Mouse (Mus musculus): ENCODE results near the gene Wfdc2. TPM values are rescaled to one million over a fixed set of nuclear protein-coding genes. Genes with fewer than 3 reads are reported as not detected.
A peak's percentile ranks its signal among the peaks of the same experiment; 100 is the strongest.

Wfdc2 gene
- total and polyA plus RNA-seq, 2 experiments from 2014 or later, result 0.38 to 1.9 TPM

DNA sequence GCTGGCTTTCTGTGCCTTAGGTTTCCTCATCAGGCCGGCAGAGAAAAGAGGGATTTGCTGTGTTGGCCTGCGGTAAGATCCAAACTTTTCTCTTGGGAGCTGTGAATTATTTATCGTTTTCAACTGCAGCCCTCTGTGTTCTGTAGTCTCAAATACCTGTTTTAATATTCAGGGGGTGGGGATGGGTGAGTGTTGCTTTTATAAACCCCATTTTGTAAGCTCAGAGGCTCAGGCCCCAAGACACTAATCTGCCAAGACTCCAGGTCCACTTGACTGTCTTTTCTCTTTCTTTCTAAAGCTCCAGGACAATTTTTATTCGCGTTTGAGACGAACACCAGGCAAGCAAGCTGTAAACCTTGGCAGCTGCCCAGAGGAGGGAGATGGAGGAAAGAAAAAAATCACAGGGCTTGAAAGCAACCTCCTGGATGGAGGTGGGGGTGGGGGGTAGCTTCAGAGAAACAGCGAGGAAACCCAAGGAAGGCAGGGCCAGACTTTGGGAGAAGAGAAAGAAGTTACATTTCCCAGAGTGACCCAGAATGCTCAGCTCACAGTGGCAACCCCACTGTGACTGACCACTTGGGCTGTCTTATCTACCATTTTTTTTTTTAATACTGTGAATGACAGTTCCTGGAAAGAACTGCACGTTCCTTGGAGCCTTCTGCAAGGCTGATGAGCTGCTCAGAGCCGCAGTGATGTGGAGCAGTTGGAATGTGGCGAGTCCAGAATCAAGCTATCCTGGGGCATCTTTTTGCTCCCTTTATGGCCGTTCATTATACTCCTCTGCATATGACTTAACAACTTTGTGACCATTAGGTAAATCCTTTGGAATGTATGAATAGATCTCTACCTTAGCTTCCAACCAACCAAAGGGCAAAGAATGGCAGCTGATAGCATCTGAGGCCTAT is 43.7 kb upstream of the Wfdc2 start:
- ATAC-seq (ENCODE audit: low FRiP score) (no peak), DNase-seq (ENCODE audit: low spot score) (no peak)
- Histone ChIP-seq H3K36me3 (ENCODE audit: insufficient read depth, low read length) (no peaks in the 10 kb centered on the region), H3K4me2 (ENCODE audit: low read depth, low read length, poor library complexity, severe bottlenecking) (no peak overlapping the region), H3K27me3 (ENCODE audit: insufficient read depth, low read length) (no peaks in the 10 kb centered on the region; the same call in 1 of the 2 replicates), H3K4me1 (ENCODE audit: insufficient read depth, low read length) (no peaks in the 10 kb centered on the region), H3K4me3 (ENCODE audit: low read depth, low read length) (no peak overlapping the region), H3K9me3 (ENCODE audit: low read length) (0 out of 2 replicates have a peak, but pooled peaks cover 3% of the 10 kb centered on the region), H3K9ac (replicated peaks; ENCODE audit: low read length, poor library complexity, severe bottlenecking) (no peak overlapping the region), H3K27ac (ENCODE audit: low read depth, low read length) (no peak overlapping the region)
- whole genome bisulfite sequencing, result 52% methylated on average over 11 of the region's 11 CpGs
- TF ChIP-seq CTCF (IDR thresholded peaks at IDR 0.05), result no peak

DNA sequence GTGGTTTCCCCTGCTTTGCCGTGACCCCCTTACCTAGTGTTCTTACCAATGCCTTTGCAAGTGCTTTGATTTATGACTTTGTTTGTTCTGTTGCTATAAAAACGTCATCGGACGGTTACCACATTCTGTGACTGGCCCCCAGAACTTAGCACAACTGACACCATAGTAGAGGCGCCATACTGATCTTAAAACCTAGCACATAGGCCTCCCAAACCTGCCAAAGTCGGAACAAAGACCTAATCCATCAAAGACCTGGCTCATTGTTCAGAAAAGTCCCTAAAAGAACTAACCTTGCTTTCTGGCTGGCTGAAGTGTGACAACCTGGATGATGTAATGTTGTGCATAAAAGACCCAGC is 43.1 kb upstream of the Wfdc2 start:
- no peak overlapping the region for H3K27ac ChIP-seq (ENCODE audit: low read depth, low read length)
- H3K9ac ChIP-seq (replicated peaks; ENCODE audit: low read length, poor library complexity, severe bottlenecking), result no peak overlapping the region
- H3K4me3 ChIP-seq (ENCODE audit: low read depth, low read length), result no peak overlapping the region
- no peak for TF ChIP-seq CTCF (IDR thresholded peaks at IDR 0.05)
- no peaks in the 10 kb centered on the region for H3K36me3 ChIP-seq (ENCODE audit: insufficient read depth, low read length)
- H3K4me2 ChIP-seq (ENCODE audit: low read depth, low read length, poor library complexity, severe bottlenecking), result no peak overlapping the region
- H3K27me3 ChIP-seq (ENCODE audit: insufficient read depth, low read length), result no peaks in the 10 kb centered on the region
- H3K9me3 ChIP-seq (ENCODE audit: low read length), result 0 out of 2 replicates have a peak, but pooled peaks cover 3% of the 10 kb centered on the region
- ATAC-seq (ENCODE audit: low FRiP score) (no peak), DNase-seq (ENCODE audit: low spot score) (no peak)
- H3K4me1 ChIP-seq (ENCODE audit: insufficient read depth, low read length), result no peaks in the 10 kb centered on the region
- 79% methylated on average over 6 of the region's 6 CpGs for WGBS

GRCm38 (mm10) chr2:164520782-164521181 is 41.4 kb upstream of the Wfdc2 start:
- H3K4me1 ChIP-seq (ENCODE audit: insufficient read depth, low read length), result no peaks in the 10 kb centered on the region
- 24% methylated on average over 3 of the region's 3 CpGs for WGBS
- DNase-seq (ENCODE audit: low spot score) (peak; percentile 41), ATAC-seq (ENCODE audit: low FRiP score) (no peak)
- no peak overlapping the region for H3K27ac ChIP-seq (ENCODE audit: low read depth, low read length)
- no peaks in the 10 kb centered on the region for H3K27me3 ChIP-seq (ENCODE audit: insufficient read depth, low read length)
- peak; percentile 70 for TF ChIP-seq CTCF (IDR thresholded peaks at IDR 0.05)
- H3K4me2 ChIP-seq (ENCODE audit: low read depth, low read length, poor library complexity, severe bottlenecking), result no peak overlapping the region
- no peaks in the 10 kb centered on the region for H3K36me3 ChIP-seq (ENCODE audit: insufficient read depth, low read length)
- 0 out of 2 replicates have a peak, but pooled peaks cover 3% of the 10 kb centered on the region for H3K9me3 ChIP-seq (ENCODE audit: low read length)
- H3K9ac ChIP-seq (replicated peaks; ENCODE audit: low read length, poor library complexity, severe bottlenecking), result no peak overlapping the region
- H3K4me3 ChIP-seq (ENCODE audit: low read depth, low read length), result no peak overlapping the region

- no peak overlapping the region for H3K4me3 ChIP-seq (ENCODE audit: low read depth, low read length)
- H3K27me3 ChIP-seq (ENCODE audit: insufficient read depth, low read length), result no peaks in the 10 kb centered on the region
- TF ChIP-seq CTCF (IDR thresholded peaks at IDR 0.05), result no peak
- no peak overlapping the region for H3K4me2 ChIP-seq (ENCODE audit: low read depth, low read length, poor library complexity, severe bottlenecking)
- ATAC-seq (ENCODE audit: low FRiP score) (no peak), DNase-seq (ENCODE audit: low spot score) (no peak)
- no peaks in the 10 kb centered on the region for H3K36me3 ChIP-seq (ENCODE audit: insufficient read depth, low read length)
- no peak overlapping the region for H3K27ac ChIP-seq (ENCODE audit: low read depth, low read length)
- H3K9me3 ChIP-seq (ENCODE audit: low read length), result 0 out of 2 replicates have a peak, but pooled peaks cover 3% of the 10 kb centered on the region
- H3K4me1 ChIP-seq (ENCODE audit: insufficient read depth, low read length), result no peaks in the 10 kb centered on the region
- WGBS, result 15% methylated on average over 11 of the region's 11 CpGs
- no peak overlapping the region for H3K9ac ChIP-seq (replicated peaks; ENCODE audit: low read length, poor library complexity, severe bottlenecking)
These were observed 40.4 kb upstream of the Wfdc2 start for GRCm38 (mm10) chr2:164521841-164522240.

DNA sequence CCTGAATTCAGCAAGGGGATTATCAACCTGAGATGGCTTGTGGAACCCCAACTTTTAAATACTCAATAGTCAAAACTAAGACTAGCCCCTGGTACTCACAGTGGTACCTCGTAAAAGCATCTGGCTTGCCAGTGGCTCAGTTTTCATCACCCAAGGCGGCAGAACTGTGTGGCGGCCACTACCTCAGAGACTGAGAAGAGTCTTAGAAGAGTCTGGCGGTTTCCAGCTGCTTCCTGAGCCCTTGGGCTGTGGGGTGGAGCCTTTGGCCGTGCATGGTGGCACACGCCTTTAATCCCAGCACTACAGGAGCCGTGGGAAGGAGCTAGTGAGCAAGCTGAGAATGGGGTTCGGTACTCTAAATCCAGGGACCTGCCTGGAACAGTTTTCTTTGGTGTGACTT is 39.9 kb upstream of the Wfdc2 start:
- Histone ChIP-seq H3K9ac (replicated peaks; ENCODE audit: low read length, poor library complexity, severe bottlenecking) (no peak overlapping the region), H3K4me1 (ENCODE audit: insufficient read depth, low read length) (no peaks in the 10 kb centered on the region), H3K4me3 (ENCODE audit: low read depth, low read length) (no peak overlapping the region), H3K27ac (ENCODE audit: low read depth, low read length) (no peak overlapping the region), H3K4me2 (ENCODE audit: low read depth, low read length, poor library complexity, severe bottlenecking) (no peak overlapping the region), H3K27me3 (ENCODE audit: insufficient read depth, low read length) (no peaks in the 10 kb centered on the region), H3K36me3 (ENCODE audit: insufficient read depth, low read length) (no peaks in the 10 kb centered on the region), H3K9me3 (ENCODE audit: low read length) (0 out of 2 replicates have a peak, but pooled peaks cover 3% of the 10 kb centered on the region)
- no peak for DNase-seq (ENCODE audit: low spot score)
- ATAC-seq (ENCODE audit: low FRiP score), result no peak
- 19% methylated on average over 8 of the region's 8 CpGs for WGBS
- no peak for TF ChIP-seq CTCF (IDR thresholded peaks at IDR 0.05)

- no peak for TF ChIP-seq CTCF (IDR thresholded peaks at IDR 0.05)
- no peaks in the 10 kb centered on the region for H3K27me3 ChIP-seq (ENCODE audit: insufficient read depth, low read length)
- no peak overlapping the region for H3K27ac ChIP-seq (ENCODE audit: low read depth, low read length)
- no peak overlapping the region for H3K4me2 ChIP-seq (ENCODE audit: low read depth, low read length, poor library complexity, severe bottlenecking)
- H3K4me3 ChIP-seq (ENCODE audit: low read depth, low read length), result no peak overlapping the region
- no peaks in the 10 kb centered on the region for H3K36me3 ChIP-seq (ENCODE audit: insufficient read depth, low read length)
- no peaks in the 10 kb centered on the region for H3K4me1 ChIP-seq (ENCODE audit: insufficient read depth, low read length)
- DNase-seq (ENCODE audit: low spot score), result no peak
- 88% methylated on average over 10 of the region's 10 CpGs for WGBS
- no peak overlapping the region for H3K9ac ChIP-seq (replicated peaks; ENCODE audit: low read length, poor library complexity, severe bottlenecking)
- H3K9me3 ChIP-seq (ENCODE audit: low read length), result 0 out of 2 replicates have a peak, but pooled peaks cover 3% of the 10 kb centered on the region
- no peak for ATAC-seq (ENCODE audit: low FRiP score)
These were observed 38.9 kb upstream of the Wfdc2 start for GRCm38 (mm10) chr2:164523301-164523773.
